Mouse (Mus musculus): ENCODE measurements around the gene Ttc23l.

DNA sequence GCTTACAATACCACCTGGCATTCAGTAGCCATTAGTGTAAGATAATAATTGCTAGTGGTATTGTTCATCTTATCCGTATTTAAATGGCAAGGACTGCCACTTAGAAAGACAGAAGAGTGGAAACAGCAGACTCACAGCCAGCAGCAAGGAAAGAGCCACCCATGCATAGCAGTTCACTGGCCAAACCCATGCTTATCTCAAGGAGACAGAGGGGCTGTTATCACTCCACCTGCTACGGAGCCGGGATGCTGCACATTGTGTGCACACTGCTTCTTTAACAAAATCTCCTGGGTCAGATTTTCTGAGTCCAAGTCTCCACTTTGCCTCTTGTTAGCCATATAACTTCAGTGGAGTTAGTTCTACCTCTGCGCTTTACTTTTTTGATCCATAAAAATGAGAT is 27.1 kb downstream of the Ttc23l start:
- no peak for TF ChIP-seq CTCF (IDR thresholded peaks at IDR 0.05; ENCODE audit: borderline replicate concordance, extremely low read depth, insufficient read depth, insufficient read length)
- TF ChIP-seq POLR2A (IDR thresholded peaks at IDR 0.05; ENCODE audit: borderline replicate concordance, extremely low read depth, insufficient read depth, insufficient read length, poor library complexity, severe bottlenecking): no peak
